Mouse (Mus musculus) adrenal gland, adult 2 months (tissue): ENCODE data around the gene Adam26b. TPM values are rescaled to one million over a fixed set of nuclear protein-coding genes. Genes with fewer than 3 reads are reported as not detected.
"Not testable (repeated sequence)": the region's sequence is repeated elsewhere in the genome, so short reads cannot be mapped to it uniquely, and the experiment has no call there.

Source experiments
- DNase-seq: peaks from one replicate; pipeline ENCODE4 v3.0.0; 2021
- long read RNA-seq: library from polyadenylated mRNA; stranded (forward); transcript quantifications from one replicate; pipeline ENCODE4 v2.0.0, GENCODE M21; 2021
- polyA plus RNA-seq: library from polyadenylated mRNA; depleted of rRNA; stranded (reverse); fragments of >200 nt; gene quantifications from 2 replicates; pipeline ENCODE4 v1.2.3, GENCODE M21; 2012; rRNA removed
- total RNA-seq, 2 experiments: library from RNA; stranded (reverse); gene quantifications; 2 replicates each; pipeline ENCODE4 v1.2.3; 2021

The Adam26b gene
- total RNA-seq (not detected), polyA plus RNA-seq (not detected in 2 replicates)
- long read RNA-seq, result 0 reads

DNA sequence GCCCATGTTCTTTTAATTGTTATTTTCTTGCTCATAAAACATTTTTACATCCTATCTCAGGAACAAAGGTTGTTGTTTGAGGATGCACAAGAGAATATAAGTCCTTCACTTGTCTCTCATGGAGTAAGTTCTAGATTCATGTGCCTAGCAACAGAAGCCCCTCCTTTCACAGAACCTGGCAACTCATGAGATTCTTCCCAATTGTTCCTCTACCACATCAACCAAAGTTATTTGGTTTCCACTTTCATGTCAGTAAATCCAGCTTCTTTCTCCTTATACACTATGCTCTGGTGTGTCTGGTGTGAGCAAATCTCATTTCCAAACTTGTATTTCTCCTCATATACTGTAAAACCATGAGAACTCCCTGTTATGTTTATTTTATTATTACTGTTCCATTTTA, at the start of gene Adam26b:
TSS of gene Adam26b (minus strand) at position 101 of the 400 bp plus-strand sequence.
- DNase-seq, result not testable (repeated sequence)

DNA sequence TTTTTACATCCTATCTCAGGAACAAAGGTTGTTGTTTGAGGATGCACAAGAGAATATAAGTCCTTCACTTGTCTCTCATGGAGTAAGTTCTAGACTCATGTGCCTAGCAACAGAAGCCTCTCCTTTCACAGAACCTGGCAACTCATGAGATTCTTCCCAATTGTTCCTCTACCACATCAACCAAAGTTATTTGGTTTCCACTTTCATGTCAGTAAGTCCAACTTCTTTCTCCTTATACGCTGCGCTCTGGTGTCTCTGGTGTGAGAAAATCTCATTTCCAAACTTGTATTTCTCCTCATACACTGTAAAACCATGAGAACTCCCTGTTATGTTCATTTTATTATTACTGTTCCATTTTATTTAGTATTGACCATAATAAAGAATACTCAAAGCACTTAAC, 48.7 kb upstream of the Adam26b start, which contains the start of gene Adam26a:
TSS of gene Adam26a (minus strand) at position 101 of the 400 bp plus-strand sequence.
- not testable (repeated sequence) for DNase-seq

Other genes with a start within 250 kb of the Adam26b start
- not detected for gene Zfp42, start 221.1 kb downstream of the Adam26b start, total RNA-seq
- gene Zfp42, start 221.1 kb downstream of the Adam26b start, polyA plus RNA-seq, result not detected in 2 replicates
- gene Adam26a, start 48.6 kb upstream of the Adam26b start, total RNA-seq, result not detected
- not detected in 2 replicates for gene Adam26a, start 48.6 kb upstream of the Adam26b start, polyA plus RNA-seq
- not detected for gene Gm5346, start 99.2 kb upstream of the Adam26b start, total RNA-seq
- not detected in 2 replicates for gene Gm5346, start 99.2 kb upstream of the Adam26b start, polyA plus RNA-seq
- gene Adam34, start 181.9 kb upstream of the Adam26b start, total RNA-seq, result not detected
- not detected in 2 replicates for gene Adam34, start 181.9 kb upstream of the Adam26b start, polyA plus RNA-seq